Mouse (Mus musculus) stomach, postnatal 0 days (tissue): Measurements from ENCODE around the gene Ctdspl.

Source experiments
- CTCF ChIP-seq: IDR thresholded peaks from 2 replicates; pipeline ENCODE4 v1.5.1; 2016; ENCODE audit warnings: antibody characterized with exemption, low read depth, mild to moderate bottlenecking, moderate library complexity
- EP300 ChIP-seq: optimal IDR thresholded peaks from 2 replicates; pipeline ENCODE3; 2016; ENCODE audit warnings: antibody characterized with exemption

DNA sequence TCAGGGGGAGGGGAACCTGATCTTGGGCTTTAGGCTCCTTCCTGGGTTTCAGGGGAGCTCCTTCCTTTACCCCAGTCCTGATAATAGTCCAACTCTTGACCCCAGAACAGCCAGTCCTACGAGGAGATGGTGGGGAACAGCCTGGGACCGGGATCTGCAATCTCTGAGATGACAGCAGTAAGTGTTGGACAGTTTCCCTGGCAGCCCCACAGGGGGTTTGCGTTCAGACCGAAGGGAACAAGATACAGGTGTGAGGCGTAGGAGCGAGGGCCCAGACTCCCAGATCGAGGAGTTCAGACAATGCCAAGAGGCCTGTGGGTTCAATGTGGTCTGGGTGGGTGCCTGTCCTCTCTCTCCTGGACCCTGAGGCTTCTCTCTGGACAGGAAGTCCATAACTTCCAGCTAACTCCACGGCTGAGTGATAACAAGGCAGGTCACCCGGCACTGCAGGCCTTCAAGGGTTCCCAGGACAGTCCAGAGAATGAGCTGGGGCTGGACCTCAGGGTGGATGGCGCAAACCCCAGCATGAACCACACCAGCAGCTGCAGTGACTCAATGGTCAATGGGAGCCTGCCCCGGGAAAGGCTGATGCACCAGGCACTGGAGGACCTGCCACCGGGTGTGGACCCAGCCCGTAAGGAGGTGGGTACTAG is 144.0 kb downstream of the Ctdspl start:
- TF ChIP-seq CTCF (no peak), EP300 (no peak)
